Mouse (Mus musculus) cortical plate, adult 2 months (tissue): ENCODE measurements around the gene Grin2b.

Experiments used
- CTCF ChIP-seq: fragments of 200-500 bp; IDR thresholded peaks from 2 replicates; pipeline ENCODE4 v1.5.1; 2011; ENCODE audit warnings: mild to moderate bottlenecking, control low read depth, low read length; ENCODE audit not compliant: insufficient read depth; ENCODE audit errors: extremely low read depth
- POLR2A ChIP-seq: fragments of 200-500 bp; IDR thresholded peaks from 2 replicates; pipeline ENCODE4 v1.6.1; 2011; ENCODE audit warnings: mild to moderate bottlenecking, low read length, control low read depth; ENCODE audit not compliant: insufficient read depth; ENCODE audit errors: extremely low read depth

DNA sequence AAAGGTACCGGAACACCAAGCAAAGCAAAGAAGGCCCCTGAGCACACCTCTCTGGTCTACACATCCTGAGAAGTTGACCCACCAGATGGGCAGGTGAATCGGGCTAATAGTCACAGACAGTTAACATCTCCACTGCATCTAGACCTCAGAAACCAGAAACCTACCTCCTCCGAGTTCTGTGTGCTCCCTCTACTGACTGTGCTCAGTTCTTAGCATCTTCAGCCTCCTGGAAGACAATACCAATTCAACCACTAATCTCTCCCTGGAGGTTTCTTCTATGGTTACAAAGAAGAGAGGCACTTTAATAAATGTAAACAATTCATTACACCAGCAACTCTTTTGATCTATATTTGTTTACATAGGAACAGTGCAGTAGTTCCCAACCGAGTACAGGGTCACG is 6.0 kb downstream of the Grin2b start:
- TF ChIP-seq CTCF (peak; percentile 37; the same call in 1 of the 2 replicates), POLR2A (no peak)
